Mouse (Mus musculus) CH12.LX (cell line): ENCODE results near the gene Ppp1r14b.

ENCODE experiments used
- CTCF ChIP-seq, 2 experiments: IDR thresholded peaks in 1 of 2; conservative IDR thresholded peaks in 1 of 2; 2 replicates each; pipeline ENCODE4 v1.5.1; 2011 to 2012; ENCODE audit warnings: low read depth in 2 of 2, low read length in 2 of 2, improper control_type of control experiment in 1 of 2, inconsistent platforms in 1 of 2, mild to moderate bottlenecking in 1 of 2, moderate library complexity in 1 of 2
- MAX ChIP-seq: IDR thresholded peaks from 2 replicates; pipeline ENCODE4 v1.6.1; 2011; ENCODE audit warnings: low read length, improper control_type of control experiment
- MEF2A ChIP-seq: IDR thresholded peaks from 2 replicates; pipeline ENCODE4 v1.6.1; 2014; ENCODE audit warnings: low read depth, mild to moderate bottlenecking, inconsistent platforms, low read length, improper control_type of control experiment, borderline replicate concordance
- TCF12 ChIP-seq: IDR thresholded peaks from 2 replicates; pipeline ENCODE4 v1.6.1; 2014; ENCODE audit warnings: low read depth, mild to moderate bottlenecking, inconsistent platforms, low read length, improper control_type of control experiment
- ZC3H11A ChIP-seq: IDR thresholded peaks from 2 replicates; pipeline ENCODE4 v1.6.1; 2012; ENCODE audit warnings: low read depth, mild to moderate bottlenecking, inconsistent platforms, low read length, improper control_type of control experiment

GRCm38 (mm10) chr19:7013984-7014383 is 39.2 kb downstream of the Ppp1r14b start:
- no peak for TF ChIP-seq CTCF (conservative IDR thresholded peaks at IDR 0.05 in 1 of 2, IDR thresholded peaks at IDR 0.05 in 1 of 2; ENCODE audit: low read depth in 2 of 2, low read length in 2 of 2)
- no peak for TF ChIP-seq MEF2A
- no peak for TF ChIP-seq TCF12
- TF ChIP-seq MAX = no peak
- TF ChIP-seq ZC3H11A = no peak
